Mouse (Mus musculus) liver, embryonic 14.5 days (tissue): ENCODE results near the gene Mlx. TPM values are rescaled to one million over a fixed set of nuclear protein-coding genes. Genes with fewer than 3 reads are reported as not detected.

Experiments
- ATAC-seq: fragments of 200-750 bp; cut with Nextera tagmentation; 2 replicates; pipeline ENCODE4 v1.8.0; 2017; ENCODE audit warnings: moderate number of reproducible peaks, mild to moderate bottlenecking, moderate library complexity; ENCODE audit not compliant: insufficient read depth
- DNase-seq, 3 experiments: peaks; one replicate each; pipeline ENCODE4 v3.0.0-alpha.2; 2012 to 2013; ENCODE audit warnings: low read depth in 3 of 3, low spot score in 3 of 3
- H3K27ac ChIP-seq: fragments of 300-500 bp; sonication (generic); 2 replicates; pipeline ENCODE4 v1.5.1; 2014; ENCODE audit warnings: moderate library complexity, mild to moderate bottlenecking, control low read depth, inconsistent platforms
- H3K27me3 ChIP-seq: fragments of 300-500 bp; sonication (generic); 2 replicates; pipeline ENCODE4 v1.6.1; 2014; ENCODE audit warnings: mild to moderate bottlenecking, low read length, moderate library complexity; ENCODE audit not compliant: control insufficient read depth, insufficient read depth
- H3K36me3 ChIP-seq: fragments of 300-500 bp; sonication (generic); replicated peaks from 2 replicates; pipeline ENCODE4 v1.6.1; 2014; ENCODE audit warnings: low read depth; ENCODE audit not compliant: control insufficient read depth, insufficient read depth
- H3K4me1 ChIP-seq, 2 experiments: fragments of 200-500 bp in 1 of 2; fragments of 300-500 bp in 1 of 2; sonication (generic) in 1 of 2; replicated peaks; 2 replicates each; pipeline ENCODE4 v1.6.1; 2012 to 2014; ENCODE audit warnings: antibody characterized with exemption in 1 of 2, inconsistent platforms in 1 of 2, low read length in 1 of 2; ENCODE audit not compliant: control insufficient read depth in 2 of 2, insufficient read depth in 2 of 2
- H3K4me2 ChIP-seq: fragments of 300-500 bp; sonication (generic); 2 replicates; pipeline ENCODE4 v1.6.1; 2014; ENCODE audit warnings: low read depth, mild to moderate bottlenecking, control low read depth, moderate library complexity
- H3K4me3 ChIP-seq, 2 experiments: fragments of 200-500 bp in 1 of 2; fragments of 300-500 bp in 1 of 2; sonication (generic) in 1 of 2; 2 replicates each; pipeline ENCODE4 v1.5.1; 2012 to 2014; ENCODE audit warnings: low read depth in 2 of 2, low read length in 2 of 2, mild to moderate bottlenecking in 2 of 2, control low read depth in 1 of 2, inconsistent platforms in 1 of 2, moderate library complexity in 1 of 2; ENCODE audit not compliant: insufficient read depth in 1 of 2
- H3K9ac ChIP-seq: fragments of 300-500 bp; sonication (generic); replicated peaks from 2 replicates; pipeline ENCODE4 v1.6.1; 2014; ENCODE audit warnings: mild to moderate bottlenecking, control low read depth, moderate library complexity
- H3K9me3 ChIP-seq: fragments of 300-500 bp; sonication (generic); 2 replicates; pipeline ENCODE4 v1.6.1; 2016; ENCODE audit warnings: low read length, mixed read lengths; ENCODE audit not compliant: control insufficient read depth
- CTCF ChIP-seq: IDR thresholded peaks from 2 replicates; pipeline ENCODE4 v1.5.1; 2016; ENCODE audit warnings: antibody characterized with exemption, low read depth, control low read depth
- EP300 ChIP-seq: IDR thresholded peaks from 2 replicates; pipeline ENCODE4 v1.6.1; 2016; ENCODE audit warnings: antibody characterized with exemption, low read depth
- WGBS: fragments of 180-500 bp; shearing (Covaris S2); extraction: QIAGEN DNeasy Blood & Tissue Kit; methylation state at CpG from one replicate; pipeline ENCODE4 v1.1.7; 2014; ENCODE audit not compliant: insufficient replicate concordance; 5-methylcytosine and 5-hydroxymethylcytosine counted together
- polyA plus RNA-seq, 2 experiments: library from polyadenylated mRNA; depleted of rRNA in 1 of 2; stranded (reverse) in 1 of 2; unstranded in 1 of 2; fragments of >200 nt; fragmentation: Nextera tagmentation in 1 of 2; extraction: Ambion mirVana in 1 of 2; gene quantifications; 2 replicates each; pipeline versions ENCODE4 v1.2.1 to v1.2.3; 2012 to 2014

Gene Mlx
- polyA plus RNA-seq, 2 experiments, result 16.8 to 26.8 TPM

GRCm38 (mm10) chr11:101069391-101070188, 17.5 kb upstream of the Mlx start, which contains the start of gene Naglu:
TSS of gene Naglu (plus strand) at chr11:101070012.
- peaks cover 10% of the 10 kb centered on the region for H3K27me3 ChIP-seq
- peak; percentile 84 for ATAC-seq

DNA sequence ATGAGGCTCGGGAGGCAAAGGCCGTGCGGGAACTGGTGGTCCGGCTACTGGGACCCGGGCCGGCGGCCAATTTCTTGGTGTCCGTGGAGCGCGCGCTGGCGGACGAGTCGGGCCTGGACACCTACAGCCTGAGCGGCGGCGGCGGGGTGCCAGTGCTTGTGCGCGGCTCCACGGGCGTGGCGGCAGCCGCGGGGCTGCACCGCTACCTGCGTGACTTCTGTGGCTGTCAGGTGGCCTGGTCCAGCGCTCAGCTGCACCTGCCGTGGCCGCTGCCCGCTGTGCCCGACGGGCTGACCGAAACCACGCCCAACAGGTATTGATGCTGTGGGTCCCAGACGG, 16.9 kb upstream of the Mlx start:
- Histone ChIP-seq H3K36me3 (no peaks in the 10 kb centered on the region), H3K4me1 (peaks cover 14 to 25% of the 10 kb centered on the region in 2 experiments), H3K27me3 (peaks cover 10% of the 10 kb centered on the region), H3K9ac (peak overlapping the region; percentile 51), H3K4me3 (peak overlapping the region; percentile 64 to 70), H3K9me3 (no peaks in the 10 kb centered on the region), H3K27ac (no peak overlapping the region), H3K4me2 (peak overlapping the region; percentile 70)
- DNase-seq, result no peak
- WGBS, result under 1% methylated on average over 36 of the region's 36 CpGs
- peak; percentile 72 for ATAC-seq
- TF ChIP-seq CTCF (no peak), EP300 (no peak)

More at GRCm38 (mm10) chr11:101069391-101070188, 17.5 kb upstream of the Mlx start, which contains the start of gene Naglu:
- 2% methylated on average over 35 of the region's 35 CpGs for WGBS
- H3K27ac ChIP-seq, result no peak within 1 kb of the TSS
- peaks cover 20 to 30% of the 10 kb centered on the region in 2 experiments for H3K4me1 ChIP-seq
- TF ChIP-seq EP300 (no peak), CTCF (no peak)
- H3K4me3 ChIP-seq, result peak within 1 kb of the TSS; percentile 64 to 70
- peaks cover 2% of the 10 kb centered on the region; the same call in 1 of the 2 replicates for H3K36me3 ChIP-seq
- DNase-seq, result peak; percentile 74 to 80 (median 75)
- no peaks in the 10 kb centered on the region for H3K9me3 ChIP-seq
- H3K9ac ChIP-seq, result peak within 1 kb of the TSS; percentile 51
- peak within 1 kb of the TSS; percentile 70 for H3K4me2 ChIP-seq

DNA sequence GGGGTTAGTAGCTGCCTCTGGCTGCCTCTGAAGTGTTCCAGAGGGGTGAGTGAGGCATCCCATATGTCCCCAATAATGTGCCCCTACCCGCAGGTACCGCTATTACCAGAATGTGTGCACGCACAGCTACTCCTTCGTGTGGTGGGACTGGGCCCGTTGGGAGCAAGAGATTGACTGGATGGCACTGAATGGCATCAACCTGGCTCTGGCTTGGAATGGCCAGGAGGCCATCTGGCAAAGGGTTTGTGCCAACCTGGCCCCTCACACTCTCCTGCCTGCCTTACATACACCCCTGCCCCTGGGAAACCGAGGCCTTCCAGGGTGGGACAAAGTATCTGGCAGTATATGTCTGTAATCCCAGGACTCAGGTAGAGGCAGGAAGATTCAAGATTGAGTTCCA, 16.1 kb upstream of the Mlx start:
- no peak overlapping the region for H3K4me2 ChIP-seq
- no peak overlapping the region for H3K27ac ChIP-seq
- WGBS, result 67% methylated on average over 6 of the region's 6 CpGs
- no peak overlapping the region for H3K9ac ChIP-seq
- H3K9me3 ChIP-seq, result no peaks in the 10 kb centered on the region
- no peaks in the 10 kb centered on the region for H3K36me3 ChIP-seq
- peaks cover 10% of the 10 kb centered on the region for H3K27me3 ChIP-seq
- no peak overlapping the region for H3K4me3 ChIP-seq
- DNase-seq (no peak), ATAC-seq (no peak)
- H3K4me1 ChIP-seq, result peaks cover 11 to 18% of the 10 kb centered on the region in 2 experiments
- TF ChIP-seq CTCF (no peak), EP300 (no peak)

DNA sequence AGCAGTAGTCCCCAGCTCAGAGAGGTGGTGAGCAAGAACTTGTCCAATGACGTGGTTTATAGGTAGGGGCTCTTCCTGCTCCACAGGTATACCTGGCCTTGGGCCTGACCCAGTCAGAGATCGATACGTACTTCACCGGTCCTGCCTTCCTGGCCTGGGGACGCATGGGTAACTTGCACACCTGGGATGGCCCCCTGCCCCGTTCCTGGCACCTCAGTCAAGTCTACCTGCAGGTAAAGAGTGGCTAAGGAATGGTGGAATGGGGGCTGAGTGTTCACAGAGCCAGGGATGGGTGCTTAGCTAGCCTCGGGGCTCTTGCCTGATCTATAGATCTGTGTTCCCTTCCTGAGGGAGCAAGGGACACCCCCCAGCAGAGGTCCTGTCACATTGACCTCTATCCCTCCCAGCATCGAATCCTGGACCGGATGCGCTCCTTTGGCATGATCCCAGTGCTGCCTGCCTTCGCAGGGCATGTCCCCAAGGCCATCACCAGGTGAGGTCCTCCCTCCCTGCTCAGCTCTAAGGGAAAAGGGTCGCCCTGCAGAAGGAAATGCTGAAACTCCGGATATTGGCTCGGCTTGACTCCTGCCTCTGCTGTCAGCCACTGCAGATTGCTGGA, 15.2 kb upstream of the Mlx start:
- DNase-seq (no peak), ATAC-seq (no peak)
- Histone ChIP-seq H3K4me1 (peaks cover 5 to 9% of the 10 kb centered on the region in 2 experiments), H3K9me3 (no peaks in the 10 kb centered on the region), H3K27me3 (peaks cover 10% of the 10 kb centered on the region), H3K27ac (no peak overlapping the region), H3K36me3 (no peaks in the 10 kb centered on the region), H3K9ac (no peak overlapping the region), H3K4me2 (no peak overlapping the region), H3K4me3 (no peak overlapping the region)
- no peak for TF ChIP-seq CTCF
- TF ChIP-seq EP300, result no peak
- WGBS, result 68% methylated on average over 14 of the region's 14 CpGs

GRCm38 (mm10) chr11:101078121-101078520, 9.0 kb upstream of the Mlx start, which contains the start of gene Hsd17b1:
TSS of gene Hsd17b1 (plus strand) at chr11:101078411.
- no peaks in the 10 kb centered on the region for H3K36me3 ChIP-seq
- no peak for DNase-seq
- no peak within 1 kb of the TSS for H3K9ac ChIP-seq
- H3K27ac ChIP-seq, result no peak within 1 kb of the TSS
- WGBS, result 66% methylated on average over 9 of the region's 9 CpGs
- H3K27me3 ChIP-seq, result peaks cover 39% of the 10 kb centered on the region
- ATAC-seq, result no peak
- no peak within 1 kb of the TSS for H3K4me2 ChIP-seq
- no peaks in the 10 kb centered on the region for H3K9me3 ChIP-seq
- H3K4me1 ChIP-seq, result peaks cover 9 to 12% of the 10 kb centered on the region in 2 experiments
- no peak for TF ChIP-seq EP300
- no peak within 1 kb of the TSS for H3K4me3 ChIP-seq
